Mouse (Mus musculus) lung, postnatal 0 days (tissue): ENCODE data around the gene Invs. TPM values are rescaled to one million over a fixed set of nuclear protein-coding genes. Genes with fewer than 3 reads are reported as not detected.
A peak's percentile ranks its signal among the peaks of the same experiment; 100 is the strongest.

ENCODE experiments used
- ATAC-seq: fragments of 200-750 bp; cut with Nextera tagmentation; 2 replicates; pipeline ENCODE4 v1.8.0; 2017; ENCODE audit warnings: moderate library complexity
- DNase-seq: peaks from one replicate; pipeline ENCODE4 v3.0.0-alpha.2; 2016; ENCODE audit warnings: low spot score
- H3K27ac ChIP-seq: fragments of 300-500 bp; sonication (generic); 2 replicates; pipeline ENCODE4 v1.5.1; 2014; ENCODE audit warnings: antibody characterized with exemption, mild to moderate bottlenecking, low read length, mixed read lengths
- H3K27me3 ChIP-seq: fragments of 300-500 bp; sonication (generic); replicated peaks from 2 replicates; pipeline ENCODE4 v1.6.1; 2014; ENCODE audit warnings: low read length, mixed read lengths; ENCODE audit not compliant: insufficient read depth
- H3K36me3 ChIP-seq: fragments of 300-500 bp; sonication (generic); 2 replicates; pipeline ENCODE4 v1.6.1; 2014; ENCODE audit warnings: low read length, mixed read lengths; ENCODE audit not compliant: insufficient read depth
- H3K4me1 ChIP-seq: fragments of 300-500 bp; sonication (generic); 2 replicates; pipeline ENCODE4 v1.6.1; 2014; ENCODE audit warnings: antibody characterized with exemption, low read depth, low read length, mixed read lengths; ENCODE audit not compliant: insufficient read depth
- H3K4me2 ChIP-seq: fragments of 300-500 bp; sonication (generic); replicated peaks from 2 replicates; pipeline ENCODE4 v1.6.1; 2014; ENCODE audit warnings: low read depth, mild to moderate bottlenecking, low read length, moderate library complexity, mixed read lengths
- H3K4me3 ChIP-seq: fragments of 300-500 bp; sonication (generic); 2 replicates; pipeline ENCODE4 v1.5.1; 2014; ENCODE audit warnings: low read depth, low read length
- H3K9ac ChIP-seq: fragments of 300-500 bp; sonication (generic); replicated peaks from 2 replicates; pipeline ENCODE4 v1.6.1; 2014; ENCODE audit warnings: low read depth, mild to moderate bottlenecking
- H3K9me3 ChIP-seq: fragments of 300-500 bp; sonication (generic); 2 replicates; pipeline ENCODE4 v1.6.1; 2016; ENCODE audit warnings: low read length, mixed read lengths
- CTCF ChIP-seq: IDR thresholded peaks from 2 replicates; pipeline ENCODE4 v1.5.1; 2016; ENCODE audit warnings: antibody characterized with exemption, mild to moderate bottlenecking
- EP300 ChIP-seq: IDR thresholded peaks from 2 replicates; pipeline ENCODE4 v1.6.1; 2016; ENCODE audit warnings: antibody characterized with exemption, mild to moderate bottlenecking, control low read depth
- WGBS: fragments of 180-500 bp; shearing (Covaris S2); extraction: QIAGEN DNeasy Blood & Tissue Kit; methylation state at CpG from one replicate; pipeline ENCODE4 v1.1.7; 2014; 5-methylcytosine and 5-hydroxymethylcytosine counted together
- polyA plus RNA-seq: library from polyadenylated mRNA; unstranded; fragments of >200 nt; fragmentation: Nextera tagmentation; extraction: Ambion mirVana; gene quantifications from 2 replicates; pipeline ENCODE4 v1.2.1, GENCODE M21; 2015

Invs gene
- polyA plus RNA-seq, 1 experiment from 2014 or later = 4.5 TPM

- H3K36me3 ChIP-seq = 0 out of 2 replicates have a peak, but pooled peaks cover 6% of the 10 kb centered on the region
- no peaks in the 10 kb centered on the region for H3K27me3 ChIP-seq
- no peaks in the 10 kb centered on the region for H3K9me3 ChIP-seq
- H3K9ac ChIP-seq = no peak overlapping the region
- ATAC-seq (peak; percentile 52), DNase-seq (peak; percentile 29)
- H3K4me2 ChIP-seq = no peak overlapping the region
- no peaks in the 10 kb centered on the region for H3K4me1 ChIP-seq
- TF ChIP-seq CTCF = no peak
- TF ChIP-seq EP300 = no peak
- WGBS = 82% methylated on average over 8 of the region's 8 CpGs
- no peak overlapping the region; the same call in 1 of the 2 replicates for H3K27ac ChIP-seq
- no peak overlapping the region for H3K4me3 ChIP-seq
Observed at GRCm38 (mm10) chr4:48418831-48419468, 139.4 kb downstream of the Invs start.

- no peaks in the 10 kb centered on the region for H3K27me3 ChIP-seq
- no peak overlapping the region for H3K9ac ChIP-seq
- H3K4me1 ChIP-seq = no peaks in the 10 kb centered on the region
- H3K36me3 ChIP-seq = 0 out of 2 replicates have a peak, but pooled peaks cover 6% of the 10 kb centered on the region
- no peak overlapping the region for H3K4me2 ChIP-seq
- H3K27ac ChIP-seq = no peak overlapping the region
- no peak for DNase-seq
- TF ChIP-seq CTCF = no peak
- TF ChIP-seq EP300 = no peak
- 91% methylated on average over 1 of the region's 1 CpGs for WGBS
- no peaks in the 10 kb centered on the region for H3K9me3 ChIP-seq
- no peak for ATAC-seq
- H3K4me3 ChIP-seq = no peak overlapping the region
Observed at GRCm38 (mm10) chr4:48422633-48423032, 143.1 kb downstream of the Invs start.

- Histone ChIP-seq H3K27me3 (no peaks in the 10 kb centered on the region), H3K9me3 (no peaks in the 10 kb centered on the region), H3K4me2 (no peak overlapping the region), H3K4me3 (no peak overlapping the region), H3K9ac (no peak overlapping the region), H3K4me1 (no peaks in the 10 kb centered on the region), H3K27ac (no peak overlapping the region), H3K36me3 (0 out of 2 replicates have a peak, but pooled peaks cover 6% of the 10 kb centered on the region)
- DNase-seq (no peak), ATAC-seq (no peak)
- WGBS = 41% methylated on average over 2 of the region's 2 CpGs
- TF ChIP-seq EP300 = no peak
- TF ChIP-seq CTCF = no peak
Observed at GRCm38 (mm10) chr4:48423738-48424137, 144.2 kb downstream of the Invs start.

GRCm38 (mm10) chr4:48427413-48427812, 147.9 kb downstream of the Invs start:
- no peak overlapping the region for H3K27ac ChIP-seq
- H3K9ac ChIP-seq = no peak overlapping the region
- no peak for DNase-seq
- TF ChIP-seq EP300 (no peak), CTCF (no peak)
- no peaks in the 10 kb centered on the region for H3K27me3 ChIP-seq
- WGBS = 65% methylated on average over 3 of the region's 3 CpGs
- no peak overlapping the region for H3K4me3 ChIP-seq
- H3K36me3 ChIP-seq = peaks cover 30% of the 10 kb centered on the region; the same call in 1 of the 2 replicates
- no peaks in the 10 kb centered on the region for H3K4me1 ChIP-seq
- H3K4me2 ChIP-seq = no peak overlapping the region
- no peaks in the 10 kb centered on the region for H3K9me3 ChIP-seq
- no peak for ATAC-seq

- Histone ChIP-seq H3K27me3 (no peaks in the 10 kb centered on the region), H3K9me3 (no peaks in the 10 kb centered on the region), H3K36me3 (peaks cover 30% of the 10 kb centered on the region; the same call in 1 of the 2 replicates), H3K4me3 (no peak overlapping the region), H3K9ac (no peak overlapping the region), H3K27ac (no peak overlapping the region), H3K4me1 (no peaks in the 10 kb centered on the region), H3K4me2 (no peak overlapping the region)
- DNase-seq (no peak), ATAC-seq (no peak)
- TF ChIP-seq CTCF = no peak
- TF ChIP-seq EP300 = no peak
- 84% methylated on average over 2 of the region's 2 CpGs for WGBS
Observed at GRCm38 (mm10) chr4:48428054-48428453, 148.5 kb downstream of the Invs start.

- ATAC-seq = no peak
- peak; percentile 31 for DNase-seq
- no peak overlapping the region for H3K4me3 ChIP-seq
- H3K36me3 ChIP-seq = peaks cover 8% of the 10 kb centered on the region; the same call in 1 of the 2 replicates
- no peaks in the 10 kb centered on the region for H3K27me3 ChIP-seq
- no peak overlapping the region for H3K4me2 ChIP-seq
- no peak overlapping the region for H3K27ac ChIP-seq
- no peaks in the 10 kb centered on the region for H3K4me1 ChIP-seq
- peak; percentile 49 for TF ChIP-seq CTCF
- no peak for TF ChIP-seq EP300
- no peak overlapping the region for H3K9ac ChIP-seq
- no peaks in the 10 kb centered on the region for H3K9me3 ChIP-seq
- WGBS = 62% methylated on average over 2 of the region's 2 CpGs
Observed at GRCm38 (mm10) chr4:48454106-48454773, 174.7 kb downstream of the Invs start.
